Mouse (Mus musculus) ES-E14 (cell line): ENCODE measurements around the gene Tnfsfm13. TPM values are rescaled to one million over a fixed set of nuclear protein-coding genes. Genes with fewer than 3 reads are reported as not detected.

Experiments
- DNase-seq: peaks from one replicate; pipeline ENCODE4 v3.0.0-alpha.2; 2013; ENCODE audit warnings: low read depth, low spot score
- H3K27ac ChIP-seq: 2 replicates; pipeline ENCODE4 v1.5.1; 2012; ENCODE audit warnings: low read depth, mild to moderate bottlenecking, low read length, moderate library complexity, mixed read lengths; ENCODE audit not compliant: poor library complexity, insufficient read depth, severe bottlenecking
- H3K36me3 ChIP-seq: 2 replicates; pipeline ENCODE4 v1.6.1; 2012; ENCODE audit warnings: mild to moderate bottlenecking, low read length, moderate library complexity, mixed read lengths; ENCODE audit not compliant: control insufficient read depth, poor library complexity, insufficient read depth, severe bottlenecking
- H3K4me1 ChIP-seq, 2 experiments: fragments of 150-350 bp in 1 of 2; sonication (generic) in 1 of 2; 2 replicates each; pipeline ENCODE4 v1.6.1; 2012; ENCODE audit warnings: low read length in 2 of 2, mild to moderate bottlenecking in 1 of 2, mixed read lengths in 1 of 2; ENCODE audit not compliant: control insufficient read depth in 2 of 2, insufficient read depth in 2 of 2, poor library complexity in 1 of 2
- H3K4me3 ChIP-seq, 2 experiments: fragments of 150-350 bp in 1 of 2; sonication (generic) in 1 of 2; 2 replicates each; pipeline ENCODE4 v1.5.1; 2012; ENCODE audit warnings: low read length in 2 of 2, low read depth in 1 of 2, mild to moderate bottlenecking in 1 of 2, mixed read lengths in 1 of 2; ENCODE audit not compliant: insufficient read depth in 1 of 2, poor library complexity in 1 of 2, severe bottlenecking in 1 of 2
- H3K9ac ChIP-seq: 2 replicates; pipeline ENCODE4 v1.6.1; 2012; ENCODE audit warnings: low read depth, mild to moderate bottlenecking, low read length, mixed read lengths; ENCODE audit not compliant: poor library complexity, insufficient read depth, severe bottlenecking
- H3K9me3 ChIP-seq: fragments of 150-350 bp; sonication (generic); 2 replicates; pipeline ENCODE4 v1.6.1; 2012; ENCODE audit warnings: low read depth, mild to moderate bottlenecking, low read length; ENCODE audit not compliant: control insufficient read depth, insufficient read depth
- CHD2 ChIP-seq: IDR thresholded peaks from 2 replicates; pipeline ENCODE4 v1.6.1; 2014; ENCODE audit warnings: mild to moderate bottlenecking, low read depth, low read length, inconsistent platforms
- HCFC1 ChIP-seq: IDR thresholded peaks from 2 replicates; pipeline ENCODE4 v1.6.1; 2012; ENCODE audit warnings: low read length, inconsistent platforms, borderline replicate concordance; ENCODE audit not compliant: insufficient read depth
- MAFK ChIP-seq: IDR thresholded peaks from 2 replicates; pipeline ENCODE4 v1.6.1; 2014; ENCODE audit warnings: mild to moderate bottlenecking, low read depth, low read length, inconsistent platforms; ENCODE audit not compliant: insufficient read depth
- ZC3H11A ChIP-seq: IDR thresholded peaks from 2 replicates; pipeline ENCODE4 v1.6.1; 2012; ENCODE audit warnings: low read depth, mild to moderate bottlenecking, inconsistent platforms, low read length, borderline replicate concordance
- ZNF384 ChIP-seq: IDR thresholded peaks from 2 replicates; pipeline ENCODE4 v1.6.1; 2012; ENCODE audit warnings: low read depth, low read length, inconsistent platforms
- in situ Hi-C, 2 experiments: fragments of 600-800 bp; cut with MboI; formaldehyde crosslinking; loops; one replicate each; pipeline ENCODE4 v1.15.1; 2025; ENCODE audit warnings: low sequenced_read_pairs in 2 of 2, inconsistent platforms in 1 of 2; ENCODE audit not compliant: unreplicated experiment in 2 of 2
- total RNA-seq: library from RNA; depleted of rRNA; stranded (reverse); fragments of 300-350 nt; gene quantifications from 2 replicates; pipeline ENCODE4 v1.2.3, GENCODE M21; 2012

Gene Tnfsfm13
- total RNA-seq, 1 experiment, result 13.7 TPM

DNA sequence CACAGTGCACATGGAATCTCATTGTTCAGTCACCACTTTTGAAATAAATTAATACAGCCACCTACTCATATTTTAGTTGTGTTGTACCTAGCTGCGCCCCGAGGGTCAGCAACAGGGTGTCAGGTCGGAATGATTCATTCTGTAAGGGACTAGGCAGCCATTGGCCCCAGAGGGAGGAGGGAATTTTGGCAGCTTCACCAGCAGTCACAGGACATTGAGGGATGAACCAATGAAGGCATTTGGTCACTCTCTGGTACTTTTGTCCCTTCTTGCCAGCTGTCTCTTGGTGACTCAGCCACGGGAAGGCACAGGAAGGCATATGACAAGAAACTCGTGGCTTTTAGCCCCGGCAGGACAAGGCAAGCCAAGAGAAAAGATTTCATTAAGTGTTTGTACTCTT lies 32.1 kb downstream of the Tnfsfm13 start:
- TF ChIP-seq CHD2 (no peak), MAFK (no peak)
- Histone ChIP-seq H3K9me3 (no peaks in the 10 kb centered on the region), H3K4me1 (peaks cover 0 to 10% of the 10 kb centered on the region in 2 experiments; a peak in 1 of 4 replicates), H3K4me3 (no peak overlapping the region), H3K27ac (peak overlapping the region; percentile 96; the same call in 1 of the 2 replicates), H3K36me3 (peaks cover 27% of the 10 kb centered on the region), H3K9ac (peak overlapping the region; percentile 81; the same call in 1 of the 2 replicates)
- in situ Hi-C loops, result no loop called here
- no peak for DNase-seq

- in situ Hi-C loops, result no loop called here
- peaks cover 0 to 13% of the 10 kb centered on the region in 2 experiments; a peak in 1 of 4 replicates for H3K4me1 ChIP-seq
- peak overlapping the region; percentile 81 for H3K9ac ChIP-seq
- peaks cover 27% of the 10 kb centered on the region for H3K36me3 ChIP-seq
- no peaks in the 10 kb centered on the region for H3K9me3 ChIP-seq
- TF ChIP-seq HCFC1 (no peak), ZC3H11A (no peak)
- H3K4me3 ChIP-seq, result peak overlapping the region; percentile 85 to 87
- peak overlapping the region; percentile 96 for H3K27ac ChIP-seq
- no peak for DNase-seq
These were observed 32.8 kb downstream of the Tnfsfm13 start for GRCm38 (mm10) chr11:69662967-69663671.

GRCm38 (mm10) chr11:69662213-69662966 lies 33.5 kb downstream of the Tnfsfm13 start, which contains the start of gene Mpdu1:
TSS of gene Mpdu1 (minus strand) at chr11:69662642.
- peaks cover 23% of the 10 kb centered on the region for H3K36me3 ChIP-seq

GRCm38 (mm10) chr11:69661221-69661881 lies 34.5 kb downstream of the Tnfsfm13 start:
- Histone ChIP-seq H3K27ac (peak overlapping the region; percentile 96; the same call in 1 of the 2 replicates), H3K36me3 (peaks cover 27% of the 10 kb centered on the region), H3K4me1 (peaks cover 3 to 15% of the 10 kb centered on the region in 2 experiments; a peak in 3 of 4 replicates), H3K9ac (peak overlapping the region; percentile 94), H3K9me3 (no peaks in the 10 kb centered on the region), H3K4me3 (peak overlapping the region; percentile 85 to 87; a peak in 3 of 4 replicates)
- TF ChIP-seq MAFK (no peak), HCFC1 (no peak), ZNF384 (no peak), CHD2 (no peak), ZC3H11A (no peak)
- no peak for DNase-seq
- in situ Hi-C loops, result no loop called here

More at GRCm38 (mm10) chr11:69662213-69662966, 33.5 kb downstream of the Tnfsfm13 start, which contains the start of gene Mpdu1:
- Histone ChIP-seq H3K4me3 (peak within 1 kb of the TSS; percentile 85 to 87), H3K27ac (peak within 1 kb of the TSS; percentile 96), H3K4me1 (peaks cover 0 to 13% of the 10 kb centered on the region in 2 experiments; a peak in 2 of 4 replicates), H3K9me3 (no peaks in the 10 kb centered on the region), H3K9ac (peak within 1 kb of the TSS; percentile 94)
- DNase-seq, result peak; percentile 90
- TF ChIP-seq ZC3H11A (no peak), HCFC1 (peak; percentile 61; the same call in 1 of the 2 replicates), ZNF384 (peak; percentile 36; the same call in 1 of the 2 replicates), CHD2 (no peak), MAFK (no peak)
- in situ Hi-C loops, result no loop called here
